Mouse (Mus musculus) skeletal muscle tissue, postnatal 0 days (tissue): ENCODE results near the gene Il27. TPM values are rescaled to one million over a fixed set of nuclear protein-coding genes. Genes with fewer than 3 reads are reported as not detected.

Source experiments
- microRNA-seq, 2 experiments: library from miRNA; unstranded; fragments of <30 nt; microRNA quantifications; one replicate each; pipeline ENCODE4; 2016
- polyA plus RNA-seq: library from polyadenylated mRNA; unstranded; fragments of >200 nt; fragmentation: Nextera tagmentation; extraction: Ambion mirVana; gene quantifications from 2 replicates; pipeline ENCODE4 v1.2.1, GENCODE M21; 2015

The Il27 gene
- polyA plus RNA-seq, result not detected in 2 replicates

DNA sequence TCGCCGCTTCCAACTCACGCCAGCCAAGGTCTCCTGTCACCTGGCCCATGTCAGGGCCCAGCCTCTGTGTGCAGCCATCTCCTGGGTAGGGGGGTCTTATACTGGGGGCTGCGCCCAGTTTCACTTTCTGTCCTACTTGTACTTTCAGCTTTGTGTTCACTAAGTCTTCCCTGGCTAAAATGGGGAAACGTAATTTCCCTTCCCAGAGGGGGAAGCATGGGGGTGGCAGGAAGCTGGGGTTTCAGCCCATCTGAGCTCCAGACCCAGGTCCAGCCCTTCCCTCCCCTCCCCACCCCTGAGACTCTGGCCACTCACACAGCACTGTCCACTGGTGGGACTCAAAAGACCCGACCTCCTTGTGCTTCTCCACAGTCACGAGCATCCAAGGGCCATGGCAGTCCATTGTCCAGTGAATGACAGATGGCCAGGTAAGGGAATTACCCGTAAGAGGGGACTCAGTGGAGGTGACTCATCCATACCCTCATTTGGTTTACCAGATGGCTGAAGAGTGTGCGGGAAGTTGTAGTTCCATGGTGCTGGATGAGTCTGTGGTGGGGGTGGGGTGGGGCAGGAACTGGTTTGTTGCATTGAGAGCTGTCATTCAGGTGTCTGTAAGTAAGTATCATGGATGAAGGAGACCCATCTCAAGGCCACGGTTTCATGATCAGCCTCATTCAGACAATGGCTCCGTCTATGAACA lies at the start of gene Il27:
TSS of gene Il27 (minus strand) at position 80 of the 700 bp plus-strand sequence.

GRCm38 (mm10) chr7:126630824-126631518 lies 36.2 kb upstream of the Il27 start, which contains the start of gene Nupr1:
Gene Nupr1, minus strand, starts transcription at chr7:126630861.

GRCm38 (mm10) chr7:126585717-126586116 lies 9.0 kb downstream of the Il27 start, which contains the start of gene Cln3:
Gene Cln3, minus strand, starts transcription at chr7:126585817.

DNA sequence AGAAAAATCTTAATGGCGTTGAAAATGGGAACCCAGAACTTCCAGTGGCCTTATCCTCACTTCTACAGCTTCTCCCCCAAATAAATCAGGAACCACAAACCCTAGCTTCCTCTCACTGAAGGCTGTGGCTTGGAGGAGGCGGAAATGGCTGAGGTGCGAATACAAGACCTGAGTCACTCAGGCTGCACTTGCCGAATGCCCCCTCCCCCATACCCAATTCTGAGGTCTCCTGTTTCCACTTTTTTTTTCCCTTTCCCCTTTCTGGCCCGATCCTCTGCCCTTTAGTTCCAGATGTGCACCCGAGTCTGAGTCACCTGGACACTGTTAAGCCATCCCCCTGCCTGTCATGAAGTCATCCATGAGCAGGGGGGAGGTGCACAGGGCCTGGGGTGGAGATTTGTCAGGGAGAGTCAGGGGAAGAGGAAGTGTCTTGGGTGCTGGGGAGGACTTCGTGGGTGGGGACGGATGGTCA lies 10.2 kb downstream of the Il27 start, which contains the start of gene Apobr:
TSS of gene Apobr (plus strand) at position 437 of the 472 bp plus-strand sequence.

GRCm38 (mm10) chr7:126566094-126566765 lies 28.5 kb downstream of the Il27 start, which contains the start of gene Eif3c:
Gene Eif3c, minus strand, starts transcription at chr7:126566411.

Small RNA genes within 50 kb of the gene (microRNA-seq; reads per million reads assigned to microRNA genes)
- gene Mir7059, result 0.21 to 0.71 reads per million in 2 experiments

Other genes starting within 250 kb of the Il27 start
- 1.6 and 1.7 TPM in 2 replicates for gene Lat, start 225.4 kb downstream of the Il27 start, polyA plus RNA-seq
- gene Spns1, start 217.5 kb downstream of the Il27 start, polyA plus RNA-seq, result 27.8 and 28.4 TPM in 2 replicates
- 0.65 and 0.72 TPM in 2 replicates for gene Nfatc2ip, start 198.2 kb downstream of the Il27 start, polyA plus RNA-seq
- gene Cd19, start 180.1 kb downstream of the Il27 start, polyA plus RNA-seq, result 0.17 and 0.21 TPM in 2 replicates
- 59.8 and 76.2 TPM in 2 replicates for gene Rabep2, start 166.2 kb downstream of the Il27 start, polyA plus RNA-seq
- gene Atp2a1, start 131.8 kb downstream of the Il27 start, polyA plus RNA-seq, result 6,071 and 7,311 TPM in 2 replicates
- gene Sh2b1, start 119.5 kb downstream of the Il27 start, polyA plus RNA-seq, result 39.5 and 42.1 TPM in 2 replicates
- gene Tufm, start 107.6 kb downstream of the Il27 start, polyA plus RNA-seq, result 120 and 126 TPM in 2 replicates
- 17.2 and 18.9 TPM in 2 replicates for gene Atxn2l, start 91.5 kb downstream of the Il27 start, polyA plus RNA-seq
- 125 and 130 TPM in 2 replicates for gene Eif3c, start 28.5 kb downstream of the Il27 start, polyA plus RNA-seq
- gene Apobr, start 10.0 kb downstream of the Il27 start, polyA plus RNA-seq, result 0.72 and 1.1 TPM in 2 replicates
- 11.5 and 16.2 TPM in 2 replicates for gene Cln3, start 9.1 kb downstream of the Il27 start, polyA plus RNA-seq
- gene Nupr1, start 35.9 kb upstream of the Il27 start, polyA plus RNA-seq, result 28.9 and 66.2 TPM in 2 replicates
- 17.4 and 21.8 TPM in 2 replicates for gene Sgf29, start 54.4 kb upstream of the Il27 start, polyA plus RNA-seq
- gene Sult1a1, start 81.5 kb upstream of the Il27 start, polyA plus RNA-seq, result 27.9 and 56.4 TPM in 2 replicates
- 73.2 and 75.7 TPM in 2 replicates for gene Bola2, start 100.5 kb upstream of the Il27 start, polyA plus RNA-seq
- 3.7 and 5.2 TPM in 2 replicates for gene Slx1b, start 100.8 kb upstream of the Il27 start, polyA plus RNA-seq
- 12.8 and 18.1 TPM in 2 replicates for gene Coro1a, start 112.8 kb upstream of the Il27 start, polyA plus RNA-seq
- 40.3 and 40.6 TPM in 2 replicates for gene Mapk3, start 164.7 kb upstream of the Il27 start, polyA plus RNA-seq
- gene Gdpd3, start 171.4 kb upstream of the Il27 start, polyA plus RNA-seq, result 1.2 and 2.3 TPM in 2 replicates
- gene Ypel3, start 182.0 kb upstream of the Il27 start, polyA plus RNA-seq, result 155 and 192 TPM in 2 replicates
- 0.15 and 0.27 TPM in 2 replicates for gene Tbx6, start 186.5 kb upstream of the Il27 start, polyA plus RNA-seq
- gene Ppp4c, start 197.6 kb upstream of the Il27 start, polyA plus RNA-seq, result 94.5 and 113 TPM in 2 replicates
- gene Fam57b, start 202.7 kb upstream of the Il27 start, polyA plus RNA-seq, result 1.6 and 1.8 TPM in 2 replicates
- gene 4930451I11Rik, start 236.7 kb upstream of the Il27 start, polyA plus RNA-seq, result not detected in 2 replicates